Mouse (Mus musculus): ENCODE measurements around the gene Zfp2. TPM values are rescaled to one million over a fixed set of nuclear protein-coding genes. Genes with fewer than 3 reads are reported as not detected.

Gene Zfp2
- total RNA-seq (2014; rRNA removed) (27.9 and 29.1 TPM in 2 replicates), polyA plus RNA-seq (2015; fragmentation: Nextera tagmentation; extraction: Ambion mirVana) (33.9 and 35.5 TPM in 2 replicates)

DNA sequence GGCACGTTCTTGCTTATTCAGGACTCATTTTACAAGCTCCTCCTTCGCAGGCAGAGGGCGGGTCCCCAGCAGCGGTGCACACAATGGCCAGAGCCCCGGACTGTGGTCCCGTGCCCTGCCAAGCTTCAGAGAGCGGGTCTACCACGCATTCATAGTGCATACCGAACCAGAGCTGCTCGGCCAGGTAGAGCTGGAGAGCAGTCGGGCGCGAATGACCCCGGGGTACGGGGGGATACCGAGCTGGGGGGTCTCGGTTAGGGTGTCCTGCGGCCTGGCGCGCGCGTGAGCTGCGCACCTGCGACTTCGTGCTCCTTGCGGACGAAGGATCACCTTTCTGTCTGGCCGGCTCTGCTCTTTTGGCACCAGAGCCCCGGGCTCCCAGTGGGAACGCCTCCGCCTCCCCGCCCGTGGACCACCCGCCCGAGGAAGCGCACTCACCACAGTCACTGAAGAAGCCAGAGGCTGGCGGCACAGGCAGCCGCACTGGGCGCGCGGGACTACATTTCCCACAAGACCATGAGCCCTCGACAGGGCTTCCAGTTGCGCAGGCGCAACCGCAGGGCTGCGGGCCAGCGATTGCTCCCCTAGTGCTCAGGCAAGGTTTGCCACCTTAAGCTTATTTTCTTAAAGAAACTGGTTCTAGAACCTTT, at the start of gene Zfp2:
Zfp2 (minus strand) TSS at position 495 of the 650 bp plus-strand sequence.
- 0 out of 2 replicates have a peak, but pooled peaks cover 6% of the 10 kb centered on the region for H3K4me1 ChIP-seq (ENCODE audit: insufficient read depth, low read length)
- H3K9ac ChIP-seq (replicated peaks; ENCODE audit: low read length, poor library complexity, severe bottlenecking) = peak within 1 kb of the TSS; percentile 91
- peak; percentile 97 for ATAC-seq (ENCODE audit: low FRiP score)
- under 1% methylated on average over 47 of the region's 47 CpGs for WGBS
- peak within 1 kb of the TSS; percentile 50 for H3K4me2 ChIP-seq (ENCODE audit: low read depth, low read length, poor library complexity, severe bottlenecking)
- peak within 1 kb of the TSS; percentile 83 for H3K4me3 ChIP-seq (ENCODE audit: low read depth, low read length)
- peaks cover 14% of the 10 kb centered on the region for H3K36me3 ChIP-seq (ENCODE audit: insufficient read depth, low read length)
- peak; percentile 97 for DNase-seq (ENCODE audit: low spot score)
- peak within 1 kb of the TSS; percentile 92 for H3K27ac ChIP-seq (ENCODE audit: low read depth, low read length)
- H3K27me3 ChIP-seq (ENCODE audit: insufficient read depth, low read length) = no peaks in the 10 kb centered on the region
- TF ChIP-seq CTCF (IDR thresholded peaks at IDR 0.05) = peak; percentile 85
- H3K9me3 ChIP-seq (ENCODE audit: low read length) = no peaks in the 10 kb centered on the region

DNA sequence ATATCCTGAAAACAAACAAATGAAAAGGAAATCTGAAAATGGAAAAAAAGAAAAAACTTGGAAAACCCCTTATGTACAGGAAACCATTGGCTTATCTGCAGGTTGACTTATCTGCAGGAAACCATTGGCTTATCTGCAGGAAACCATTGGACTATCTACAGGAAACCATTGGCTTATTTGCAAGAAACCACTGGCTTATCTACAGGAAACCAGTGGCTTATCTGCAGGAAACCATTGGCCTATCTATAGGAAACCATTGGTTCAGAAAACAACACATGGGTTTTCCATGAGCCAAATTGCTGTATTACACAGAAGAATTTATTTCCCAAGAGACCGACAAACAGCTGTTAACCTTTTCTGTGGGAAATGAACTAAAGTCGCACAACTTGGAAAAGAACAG, 48.9 kb upstream of the Zfp2 start:
- Histone ChIP-seq H3K36me3 (ENCODE audit: insufficient read depth, low read length) (no peaks in the 10 kb centered on the region), H3K4me3 (ENCODE audit: low read depth, low read length) (no peak overlapping the region), H3K4me1 (ENCODE audit: insufficient read depth, low read length) (no peaks in the 10 kb centered on the region), H3K9me3 (ENCODE audit: low read length) (no peaks in the 10 kb centered on the region), H3K4me2 (ENCODE audit: low read depth, low read length, poor library complexity, severe bottlenecking) (no peak overlapping the region), H3K27ac (ENCODE audit: low read depth, low read length) (no peak overlapping the region), H3K9ac (replicated peaks; ENCODE audit: low read length, poor library complexity, severe bottlenecking) (no peak overlapping the region), H3K27me3 (ENCODE audit: insufficient read depth, low read length) (no peaks in the 10 kb centered on the region)
- no peak for DNase-seq (ENCODE audit: low spot score)
- no peak for TF ChIP-seq CTCF (IDR thresholded peaks at IDR 0.05)
- 74% methylated on average over 2 of the region's 2 CpGs for WGBS
- no peak for ATAC-seq (ENCODE audit: low FRiP score)

DNA sequence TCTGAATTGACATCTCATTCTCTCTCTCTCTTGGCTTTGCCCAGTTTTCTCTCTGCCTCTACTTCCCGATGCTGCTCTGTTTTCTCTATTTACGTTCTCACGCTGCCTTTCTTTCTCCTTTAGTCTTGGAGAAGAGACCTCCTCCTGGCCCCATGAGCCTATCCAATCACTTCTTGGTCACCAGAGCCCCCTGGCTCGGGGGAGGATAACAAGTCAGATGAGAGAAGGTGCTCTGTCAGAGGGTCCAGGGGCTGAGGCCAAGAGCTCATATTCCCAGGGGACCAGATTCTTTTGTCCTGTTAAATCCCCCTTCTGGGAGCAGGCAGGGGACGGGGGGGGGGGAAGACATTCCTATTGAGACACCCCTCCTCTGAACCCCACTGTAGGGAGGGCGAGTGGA, 37.7 kb upstream of the Zfp2 start, which contains the start of gene Prop1:
Prop1 (minus strand) TSS at position 101 of the 400 bp plus-strand sequence.
- H3K9me3 ChIP-seq (ENCODE audit: low read length) = no peaks in the 10 kb centered on the region
- no peaks in the 10 kb centered on the region for H3K27me3 ChIP-seq (ENCODE audit: insufficient read depth, low read length)
- DNase-seq (ENCODE audit: low spot score) (no peak), ATAC-seq (ENCODE audit: low FRiP score) (no peak)
- H3K9ac ChIP-seq (replicated peaks; ENCODE audit: low read length, poor library complexity, severe bottlenecking) = no peak within 1 kb of the TSS
- H3K4me2 ChIP-seq (ENCODE audit: low read depth, low read length, poor library complexity, severe bottlenecking) = no peak within 1 kb of the TSS
- no peak within 1 kb of the TSS for H3K27ac ChIP-seq (ENCODE audit: low read depth, low read length)
- WGBS = 74% methylated on average over 6 of the region's 6 CpGs
- no peaks in the 10 kb centered on the region for H3K4me1 ChIP-seq (ENCODE audit: insufficient read depth, low read length)
- H3K4me3 ChIP-seq (ENCODE audit: low read depth, low read length) = no peak within 1 kb of the TSS
- no peak for TF ChIP-seq CTCF (IDR thresholded peaks at IDR 0.05)
- no peaks in the 10 kb centered on the region for H3K36me3 ChIP-seq (ENCODE audit: insufficient read depth, low read length)

DNA sequence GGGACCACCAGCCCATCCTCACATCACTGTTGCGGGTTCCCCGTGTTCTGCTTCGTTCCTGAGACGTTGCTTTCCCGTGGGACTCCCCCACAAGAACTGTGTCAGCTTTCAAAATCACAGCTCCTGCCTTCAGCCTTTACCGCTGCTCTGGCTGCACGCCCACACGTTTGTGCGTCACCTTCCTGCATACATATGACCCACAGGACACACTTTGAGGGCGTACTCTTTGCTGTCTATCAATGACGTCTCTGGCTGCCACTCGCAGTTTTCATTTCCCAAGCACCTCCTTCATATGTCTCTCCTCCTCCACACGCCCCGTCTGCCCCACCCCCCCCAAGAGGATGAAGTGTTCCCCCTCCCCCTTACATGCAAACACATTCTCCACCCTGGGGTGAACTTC, 36.3 kb upstream of the Zfp2 start:
- Histone ChIP-seq H3K9me3 (ENCODE audit: low read length) (no peaks in the 10 kb centered on the region), H3K36me3 (ENCODE audit: insufficient read depth, low read length) (no peaks in the 10 kb centered on the region), H3K4me3 (ENCODE audit: low read depth, low read length) (no peak overlapping the region), H3K4me1 (ENCODE audit: insufficient read depth, low read length) (no peaks in the 10 kb centered on the region), H3K4me2 (ENCODE audit: low read depth, low read length, poor library complexity, severe bottlenecking) (no peak overlapping the region), H3K27me3 (ENCODE audit: insufficient read depth, low read length) (no peaks in the 10 kb centered on the region), H3K9ac (replicated peaks; ENCODE audit: low read length, poor library complexity, severe bottlenecking) (no peak overlapping the region), H3K27ac (ENCODE audit: low read depth, low read length) (no peak overlapping the region)
- DNase-seq (ENCODE audit: low spot score) (no peak), ATAC-seq (ENCODE audit: low FRiP score) (no peak)
- WGBS = 75% methylated on average over 14 of the region's 14 CpGs
- TF ChIP-seq CTCF (IDR thresholded peaks at IDR 0.05) = no peak

DNA sequence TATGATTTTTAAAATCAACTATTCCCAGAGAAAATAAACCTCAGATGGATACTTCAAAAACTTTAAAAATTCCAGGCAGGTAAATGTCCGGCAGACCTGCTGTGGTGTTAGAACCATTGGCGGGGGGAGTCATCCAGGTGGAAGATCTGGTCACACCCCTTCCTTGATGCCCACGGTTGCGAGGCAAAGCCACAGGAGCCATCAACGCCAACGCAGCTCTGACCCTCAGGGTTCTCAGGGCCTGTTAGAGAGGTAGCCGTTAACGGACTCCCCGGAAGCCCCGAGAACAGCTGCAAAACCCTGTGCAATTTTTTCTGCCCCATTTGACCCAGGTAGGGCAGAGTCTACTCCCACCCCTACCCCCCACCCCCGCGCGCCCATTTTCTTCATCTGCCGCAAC, 27.5 kb upstream of the Zfp2 start, which contains the start of gene 4933414I15Rik:
4933414I15Rik (minus strand) TSS at position 260 of the 400 bp plus-strand sequence.
- Histone ChIP-seq H3K9ac (replicated peaks; ENCODE audit: low read length, poor library complexity, severe bottlenecking) (no peak within 1 kb of the TSS), H3K9me3 (ENCODE audit: low read length) (no peaks in the 10 kb centered on the region), H3K4me3 (ENCODE audit: low read depth, low read length) (no peak within 1 kb of the TSS), H3K27ac (ENCODE audit: low read depth, low read length) (no peak within 1 kb of the TSS), H3K4me1 (ENCODE audit: insufficient read depth, low read length) (no peaks in the 10 kb centered on the region), H3K27me3 (ENCODE audit: insufficient read depth, low read length) (no peaks in the 10 kb centered on the region), H3K36me3 (ENCODE audit: insufficient read depth, low read length) (no peaks in the 10 kb centered on the region), H3K4me2 (ENCODE audit: low read depth, low read length, poor library complexity, severe bottlenecking) (no peak within 1 kb of the TSS)
- 84% methylated on average over 14 of the region's 14 CpGs for WGBS
- no peak for ATAC-seq (ENCODE audit: low FRiP score)
- TF ChIP-seq CTCF (IDR thresholded peaks at IDR 0.05) = no peak
- DNase-seq (ENCODE audit: low spot score) = no peak

DNA sequence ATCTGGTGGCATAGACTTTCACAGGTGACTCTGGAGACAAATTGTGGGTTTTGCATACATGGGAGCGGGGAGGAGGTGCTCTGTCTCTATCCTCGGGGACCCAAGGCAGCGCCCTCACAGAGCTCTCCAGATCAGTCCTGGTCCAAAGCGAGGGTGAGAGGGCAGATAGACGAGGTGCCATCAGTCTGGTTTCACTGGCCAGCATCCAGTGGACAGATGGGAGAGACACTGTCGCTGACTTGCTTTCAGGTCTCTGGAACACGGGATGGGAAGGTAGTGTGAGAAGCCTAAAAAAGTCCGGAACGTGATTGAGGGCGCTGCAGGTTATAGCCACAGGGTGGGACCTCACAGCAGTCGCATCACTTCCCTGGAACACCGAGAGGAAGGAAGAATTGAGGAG, 26.4 kb upstream of the Zfp2 start:
- Histone ChIP-seq H3K4me3 (ENCODE audit: low read depth, low read length) (no peak overlapping the region), H3K36me3 (ENCODE audit: insufficient read depth, low read length) (no peaks in the 10 kb centered on the region), H3K9me3 (ENCODE audit: low read length) (no peaks in the 10 kb centered on the region), H3K4me1 (ENCODE audit: insufficient read depth, low read length) (no peaks in the 10 kb centered on the region), H3K9ac (replicated peaks; ENCODE audit: low read length, poor library complexity, severe bottlenecking) (no peak overlapping the region), H3K27ac (ENCODE audit: low read depth, low read length) (no peak overlapping the region), H3K4me2 (ENCODE audit: low read depth, low read length, poor library complexity, severe bottlenecking) (no peak overlapping the region), H3K27me3 (ENCODE audit: insufficient read depth, low read length) (no peaks in the 10 kb centered on the region)
- ATAC-seq (ENCODE audit: low FRiP score) = no peak
- WGBS = 73% methylated on average over 12 of the region's 12 CpGs
- no peak for DNase-seq (ENCODE audit: low spot score)
- no peak for TF ChIP-seq CTCF (IDR thresholded peaks at IDR 0.05)

Data from midbrain, postnatal 0 days (tissue).